ENCODE assay signal across 8 mouse cellular contexts in the genomic region with DNA sequence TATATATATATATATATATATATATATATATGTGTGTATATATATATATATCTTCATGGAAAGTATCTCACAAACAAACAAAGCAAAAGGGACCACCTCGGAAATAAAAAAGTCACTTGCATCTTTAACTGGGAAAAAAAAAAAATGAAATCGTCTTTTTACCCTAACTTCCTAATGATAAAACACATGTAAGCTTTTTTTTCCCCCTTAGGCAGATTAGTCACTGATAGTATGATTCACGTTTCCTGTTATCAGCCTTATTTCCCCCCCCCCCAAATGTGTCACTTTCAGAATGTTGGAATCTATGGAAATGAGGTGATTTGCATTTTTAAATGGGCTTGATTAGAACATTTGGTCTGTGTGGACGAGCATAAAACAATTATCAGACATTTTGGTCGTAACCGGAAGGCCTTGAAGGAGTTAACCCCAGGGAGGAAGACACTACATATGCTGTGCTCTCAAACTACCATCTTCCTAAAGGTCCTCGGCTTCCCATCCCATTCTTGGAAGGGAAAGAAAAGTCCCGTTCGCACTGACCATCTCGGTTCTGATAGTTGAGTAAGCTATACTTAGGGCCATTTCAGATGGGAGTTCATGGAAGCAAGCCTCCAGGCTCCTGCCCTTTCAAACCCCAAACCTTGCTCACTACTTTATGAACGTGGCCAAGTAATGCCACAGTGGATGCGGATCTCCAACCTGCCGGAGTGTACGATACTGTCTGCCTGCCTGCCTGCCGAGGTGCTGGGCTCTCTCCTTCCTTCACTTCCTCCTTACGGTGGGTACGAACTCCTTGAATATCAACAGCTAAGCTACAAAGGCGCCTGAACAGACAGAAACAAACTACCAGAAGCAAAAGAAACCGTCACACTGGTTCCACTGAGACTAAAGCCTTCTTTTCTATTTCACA.
A peak's percentile ranks its signal among the peaks of the same experiment; 100 is the strongest.
DNase-seq lines count a peak whose midpoint lies in the region; ATAC-seq and TF ChIP-seq lines count a peak whose summit lies in the region.

No protein-coding gene starts in this region.

- H3K9ac ChIP-seq in heart, postnatal 0 days (replicated peaks; ENCODE audit: low read depth, low read length) = peak overlapping the region; percentile 89
- H3K9ac ChIP-seq in liver, postnatal 0 days (replicated peaks) = peak overlapping the region; percentile 77

- WGBS in heart, embryonic 10.5 days = 6% methylated on average over 19 of the region's 19 CpGs
- 11% methylated on average over 19 of the region's 19 CpGs for WGBS in bone marrow, adult 2 months
- 4% methylated on average over 19 of the region's 19 CpGs for WGBS in heart, postnatal 0 days
- WGBS in liver, postnatal 0 days (ENCODE audit: insufficient replicate concordance) = 10% methylated on average over 19 of the region's 19 CpGs
- 47% methylated on average over 19 of the region's 19 CpGs for WGBS in olfactory bulb, adult 2 months

- no peaks in the 10 kb centered on the region for H3K9me3 ChIP-seq in heart, embryonic 10.5 days
- no peaks in the 10 kb centered on the region for H3K9me3 ChIP-seq in heart, postnatal 0 days (replicated peaks; ENCODE audit: control insufficient read depth, low read length)
- H3K9me3 ChIP-seq in liver, postnatal 0 days (ENCODE audit: low read length) = no peaks in the 10 kb centered on the region

- H3K4me2 ChIP-seq in heart, postnatal 0 days (ENCODE audit: low read depth, low read length) = peak overlapping the region; percentile 81
- peak overlapping the region; percentile 83 for H3K4me2 ChIP-seq in liver, postnatal 0 days (ENCODE audit: low read depth, low read length)

- no peak for TF ChIP-seq CTCF in bone marrow, adult 2 months (IDR thresholded peaks at IDR 0.05; ENCODE audit: control insufficient read depth, insufficient read depth, low read length)
- TF ChIP-seq CTCF in heart, postnatal 0 days (IDR thresholded peaks at IDR 0.05; ENCODE audit: low read depth) = no peak
- TF ChIP-seq CTCF in liver, postnatal 0 days (IDR thresholded peaks at IDR 0.05; ENCODE audit: low read depth) = no peak
- TF ChIP-seq CTCF in olfactory bulb, adult 2 months (IDR thresholded peaks at IDR 0.05; ENCODE audit: insufficient read depth, low read depth, low read length) = no peak

- H3K27me3 ChIP-seq in heart, embryonic 10.5 days (ENCODE audit: insufficient read depth, poor library complexity, severe bottlenecking) = no peaks in the 10 kb centered on the region
- no peaks in the 10 kb centered on the region for H3K27me3 ChIP-seq in heart, postnatal 0 days (ENCODE audit: control insufficient read depth, insufficient read depth, low read length)
- H3K27me3 ChIP-seq in liver, postnatal 0 days (ENCODE audit: insufficient read depth, low read length) = no peaks in the 10 kb centered on the region

- intact Hi-C loops in heart, postnatal 14 days (cut with DNase I) = loop anchor here (5.0 to 10.0 kb wide), 4 partner anchors 35 to 348 kb away; no protein-coding TSS in a partner anchor

- no peak for TF ChIP-seq EP300 in heart, postnatal 0 days (IDR thresholded peaks at IDR 0.05; ENCODE audit: low read depth)
- TF ChIP-seq EP300 in liver, postnatal 0 days (IDR thresholded peaks at IDR 0.05; ENCODE audit: low read depth) = no peak

- ATAC-seq in heart, postnatal 0 days (ENCODE audit: insufficient read depth, low read depth) = no peak
- no peak for ATAC-seq in liver, postnatal 0 days

- no peak for TF ChIP-seq POLR2A in bone marrow, adult 2 months (IDR thresholded peaks at IDR 0.05; ENCODE audit: borderline replicate concordance, control insufficient read depth, low read depth, low read length)
- no peak for TF ChIP-seq POLR2A in olfactory bulb, adult 2 months (IDR thresholded peaks at IDR 0.05; ENCODE audit: insufficient read depth, low read depth, low read length)

- peaks cover 55% of the 10 kb centered on the region for H3K4me1 ChIP-seq in heart, embryonic 10.5 days
- H3K4me1 ChIP-seq in bone marrow, adult 2 months (ENCODE audit: control insufficient read depth, insufficient read depth, low read length) = peaks cover 3% of the 10 kb centered on the region; the same call in 1 of the 2 replicates
- H3K4me1 ChIP-seq in heart, postnatal 0 days (ENCODE audit: control insufficient read depth, insufficient read depth) = peaks cover 18% of the 10 kb centered on the region
- peaks cover 49% of the 10 kb centered on the region for H3K4me1 ChIP-seq in liver, postnatal 0 days (ENCODE audit: insufficient read depth)
- H3K4me1 ChIP-seq in olfactory bulb, adult 2 months (ENCODE audit: control insufficient read depth, insufficient read depth, low read length) = peaks cover 14% of the 10 kb centered on the region

- DNase-seq in heart, embryonic 10.5 days (ENCODE audit: low spot score) = no peak
- no peak for DNase-seq in heart, postnatal 14 days
- DNase-seq in heart, postnatal 0 days (ENCODE audit: low spot score) = no peak
- no peak for DNase-seq in liver, postnatal 0 days
- DNase-seq in right cerebral cortex, adult 18-20 months = no peak
- no peak for DNase-seq in yolk sac, embryonic 10.5 days (ENCODE audit: low spot score)

- peak overlapping the region; percentile 99 for H3K27ac ChIP-seq in heart, embryonic 10.5 days
- peak overlapping the region; percentile 60 for H3K27ac ChIP-seq in bone marrow, adult 2 months (ENCODE audit: control insufficient read depth, insufficient read depth, low read depth, low read length, poor library complexity)
- H3K27ac ChIP-seq in heart, postnatal 0 days (ENCODE audit: low read depth) = peak overlapping the region; percentile 96
- H3K27ac ChIP-seq in liver, postnatal 0 days (ENCODE audit: low read depth) = peak overlapping the region; percentile 80
- no peak overlapping the region for H3K27ac ChIP-seq in olfactory bulb, adult 2 months (ENCODE audit: insufficient read depth, low read depth, low read length)

- no peaks in the 10 kb centered on the region for H3K36me3 ChIP-seq in heart, embryonic 10.5 days
- H3K36me3 ChIP-seq in heart, postnatal 0 days (replicated peaks; ENCODE audit: control insufficient read depth, insufficient read depth, low read length) = no peaks in the 10 kb centered on the region
- no peaks in the 10 kb centered on the region for H3K36me3 ChIP-seq in liver, postnatal 0 days (replicated peaks; ENCODE audit: insufficient read depth, low read length)

- H3K4me3 ChIP-seq in heart, embryonic 10.5 days = peak overlapping the region; percentile 84
- peak overlapping the region; percentile 82 for H3K4me3 ChIP-seq in bone marrow, adult 2 months (replicated peaks; ENCODE audit: control insufficient read depth, low read depth, low read length)
- H3K4me3 ChIP-seq in heart, postnatal 0 days (ENCODE audit: low read depth, low read length) = peak overlapping the region; percentile 96
- peak overlapping the region; percentile 67 for H3K4me3 ChIP-seq in liver, postnatal 0 days (ENCODE audit: low read depth, low read length)
- H3K4me3 ChIP-seq in olfactory bulb, adult 2 months (ENCODE audit: insufficient read depth, low read depth, low read length) = peak overlapping the region; percentile 9; the same call in 1 of the 2 replicates

Comparison
In these comparisons a context has a peak if more than half of its experiments do, and no peak if none do; other contexts are left out.
1. H3K4me3 ChIP-seq: peak in every context shown above with its lines; median percentile 96 in heart, postnatal 0 days; 84 in heart, embryonic 10.5 days; 82 in bone marrow, adult 2 months; 67 in liver, postnatal 0 days; 9 in olfactory bulb, adult 2 months.